Mouse (Mus musculus) embryo, embryonic 9.5 days (tissue): ENCODE measurements around the gene Haus3.

Source experiments
- DNase-seq: peaks from one replicate; pipeline ENCODE4 v3.0.0-alpha.2; 2017; ENCODE audit errors: extremely low spot score

Gene Haus3

DNA sequence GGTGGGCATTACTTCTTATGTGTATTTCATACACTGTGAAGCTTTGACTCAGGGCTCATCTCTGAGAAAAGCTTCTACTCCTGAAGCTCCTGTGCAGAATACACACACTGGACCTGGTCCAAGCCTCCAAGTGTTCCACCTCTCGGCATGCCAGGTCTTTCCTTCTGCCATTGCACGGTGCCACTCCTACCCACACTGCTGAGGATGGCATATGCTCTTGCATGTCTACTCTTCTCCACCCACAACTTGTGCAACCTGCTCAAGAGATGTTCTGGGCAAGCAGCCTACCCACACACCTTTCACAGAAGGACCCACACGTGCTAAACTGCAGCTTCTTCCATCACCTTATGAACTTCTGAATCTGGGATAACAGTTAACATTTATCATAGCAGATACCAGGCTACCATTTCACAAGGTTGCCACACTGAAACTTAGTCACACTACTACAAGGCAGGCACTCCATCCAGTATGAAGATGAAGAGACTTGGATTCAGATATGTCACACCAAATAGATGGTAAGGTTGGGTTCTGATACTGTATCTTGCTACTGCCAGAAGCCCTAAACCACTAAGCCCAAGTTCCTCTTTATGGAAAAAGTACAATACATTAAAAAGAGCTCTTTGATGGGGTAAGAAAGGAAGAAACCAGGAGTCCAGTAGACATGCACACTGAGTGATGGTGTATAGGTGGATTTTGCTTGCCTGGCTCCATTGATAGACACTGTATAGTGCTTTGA lies 50.0 kb downstream of the Haus3 start:
- DNase-seq: no peak

GRCm38 (mm10) chr5:34105681-34106080 lies 63.6 kb downstream of the Haus3 start:
- no peak for DNase-seq
